Mouse (Mus musculus): ENCODE measurements at regions not wholly inside any gene's neighbourhood (a gene's known extent, or its start where the extent isn't known, plus 50 kb on each side); places are given as distances from the start of the nearest gene placed in this dataset.

GRCm38 (mm10) chr19:25922052-25922451 is 249.8 kb downstream of the Dmrt2 start:
- Histone ChIP-seq H3K27ac (ENCODE audit: low read depth) (no peak overlapping the region), H3K4me2 (ENCODE audit: low read depth, low read length) (no peak overlapping the region), H3K4me3 (ENCODE audit: low read depth, low read length) (no peak overlapping the region), H3K9me3 (replicated peaks; ENCODE audit: control insufficient read depth, low read length) (no peaks in the 10 kb centered on the region), H3K36me3 (replicated peaks; ENCODE audit: control insufficient read depth, insufficient read depth, low read length) (no peaks in the 10 kb centered on the region), H3K9ac (replicated peaks; ENCODE audit: low read depth, low read length) (no peak overlapping the region), H3K4me1 (ENCODE audit: control insufficient read depth, insufficient read depth) (no peaks in the 10 kb centered on the region), H3K27me3 (ENCODE audit: control insufficient read depth, insufficient read depth, low read length) (no peaks in the 10 kb centered on the region)
- TF ChIP-seq EP300 (IDR thresholded peaks at IDR 0.05; ENCODE audit: low read depth) (no peak), CTCF (IDR thresholded peaks at IDR 0.05; ENCODE audit: low read depth) (no peak)
- no peak for ATAC-seq (ENCODE audit: insufficient read depth, low read depth)
- no peak for DNase-seq (ENCODE audit: low spot score)

GRCm38 (mm10) chr19:25922806-25923205 is 250.6 kb downstream of the Dmrt2 start:
- Histone ChIP-seq H3K9ac (replicated peaks; ENCODE audit: low read depth, low read length) (no peak overlapping the region), H3K9me3 (replicated peaks; ENCODE audit: control insufficient read depth, low read length) (no peaks in the 10 kb centered on the region), H3K4me2 (ENCODE audit: low read depth, low read length) (no peak overlapping the region), H3K4me1 (ENCODE audit: control insufficient read depth, insufficient read depth) (no peaks in the 10 kb centered on the region), H3K4me3 (ENCODE audit: low read depth, low read length) (no peak overlapping the region), H3K27me3 (ENCODE audit: control insufficient read depth, insufficient read depth, low read length) (no peaks in the 10 kb centered on the region), H3K27ac (ENCODE audit: low read depth) (no peak overlapping the region), H3K36me3 (replicated peaks; ENCODE audit: control insufficient read depth, insufficient read depth, low read length) (no peaks in the 10 kb centered on the region)
- ATAC-seq (ENCODE audit: insufficient read depth, low read depth), result no peak
- no peak for DNase-seq (ENCODE audit: low spot score)
- no peak for TF ChIP-seq CTCF (IDR thresholded peaks at IDR 0.05; ENCODE audit: low read depth)
- TF ChIP-seq EP300 (IDR thresholded peaks at IDR 0.05; ENCODE audit: low read depth), result no peak
- 89% methylated on average over 1 of the region's 1 CpGs for WGBS

- H3K27ac ChIP-seq (ENCODE audit: low read depth), result no peak overlapping the region
- no peak for ATAC-seq (ENCODE audit: insufficient read depth, low read depth)
- 76% methylated on average over 10 of the region's 10 CpGs for WGBS
- no peaks in the 10 kb centered on the region for H3K27me3 ChIP-seq (ENCODE audit: control insufficient read depth, insufficient read depth, low read length)
- TF ChIP-seq CTCF (IDR thresholded peaks at IDR 0.05; ENCODE audit: low read depth) (no peak), EP300 (IDR thresholded peaks at IDR 0.05; ENCODE audit: low read depth) (no peak)
- no peaks in the 10 kb centered on the region for H3K4me1 ChIP-seq (ENCODE audit: control insufficient read depth, insufficient read depth)
- H3K4me3 ChIP-seq (ENCODE audit: low read depth, low read length), result no peak overlapping the region
- no peak overlapping the region for H3K9ac ChIP-seq (replicated peaks; ENCODE audit: low read depth, low read length)
- no peak overlapping the region for H3K4me2 ChIP-seq (ENCODE audit: low read depth, low read length)
- H3K36me3 ChIP-seq (replicated peaks; ENCODE audit: control insufficient read depth, insufficient read depth, low read length), result no peaks in the 10 kb centered on the region
- H3K9me3 ChIP-seq (replicated peaks; ENCODE audit: control insufficient read depth, low read length), result no peaks in the 10 kb centered on the region
- no peak for DNase-seq (ENCODE audit: low spot score)
These were observed 251.6 kb downstream of the Dmrt2 start for GRCm38 (mm10) chr19:25923727-25924384.

GRCm38 (mm10) chr19:25924385-25924769 is 252.2 kb downstream of the Dmrt2 start:
- no peak overlapping the region for H3K4me3 ChIP-seq (ENCODE audit: low read depth, low read length)
- WGBS, result 65% methylated on average over 5 of the region's 5 CpGs
- ATAC-seq (ENCODE audit: insufficient read depth, low read depth), result no peak
- no peak overlapping the region for H3K4me2 ChIP-seq (ENCODE audit: low read depth, low read length)
- H3K27ac ChIP-seq (ENCODE audit: low read depth), result no peak overlapping the region
- TF ChIP-seq EP300 (IDR thresholded peaks at IDR 0.05; ENCODE audit: low read depth), result no peak
- TF ChIP-seq CTCF (IDR thresholded peaks at IDR 0.05; ENCODE audit: low read depth), result no peak
- no peak for DNase-seq (ENCODE audit: low spot score)
- H3K4me1 ChIP-seq (ENCODE audit: control insufficient read depth, insufficient read depth), result no peaks in the 10 kb centered on the region
- no peaks in the 10 kb centered on the region for H3K9me3 ChIP-seq (replicated peaks; ENCODE audit: control insufficient read depth, low read length)
- H3K36me3 ChIP-seq (replicated peaks; ENCODE audit: control insufficient read depth, insufficient read depth, low read length), result no peaks in the 10 kb centered on the region
- H3K27me3 ChIP-seq (ENCODE audit: control insufficient read depth, insufficient read depth, low read length), result no peaks in the 10 kb centered on the region
- H3K9ac ChIP-seq (replicated peaks; ENCODE audit: low read depth, low read length), result no peak overlapping the region

- no peak overlapping the region for H3K4me2 ChIP-seq (ENCODE audit: low read depth, low read length)
- TF ChIP-seq CTCF (IDR thresholded peaks at IDR 0.05; ENCODE audit: low read depth) (no peak), EP300 (IDR thresholded peaks at IDR 0.05; ENCODE audit: low read depth) (no peak)
- no peaks in the 10 kb centered on the region for H3K4me1 ChIP-seq (ENCODE audit: control insufficient read depth, insufficient read depth)
- ATAC-seq (ENCODE audit: insufficient read depth, low read depth), result no peak
- no peak overlapping the region for H3K9ac ChIP-seq (replicated peaks; ENCODE audit: low read depth, low read length)
- no peaks in the 10 kb centered on the region for H3K9me3 ChIP-seq (replicated peaks; ENCODE audit: control insufficient read depth, low read length)
- DNase-seq (ENCODE audit: low spot score), result no peak
- H3K27ac ChIP-seq (ENCODE audit: low read depth), result no peak overlapping the region
- no peaks in the 10 kb centered on the region for H3K27me3 ChIP-seq (ENCODE audit: control insufficient read depth, insufficient read depth, low read length)
- no peaks in the 10 kb centered on the region for H3K36me3 ChIP-seq (replicated peaks; ENCODE audit: control insufficient read depth, insufficient read depth, low read length)
- no peak overlapping the region for H3K4me3 ChIP-seq (ENCODE audit: low read depth, low read length)
- 61% methylated on average over 9 of the region's 9 CpGs for WGBS
These were observed 255.0 kb downstream of the Dmrt2 start for GRCm38 (mm10) chr19:25927220-25927619.

- H3K36me3 ChIP-seq (replicated peaks; ENCODE audit: control insufficient read depth, insufficient read depth, low read length), result no peaks in the 10 kb centered on the region
- H3K27ac ChIP-seq (ENCODE audit: low read depth), result no peak overlapping the region
- H3K4me1 ChIP-seq (ENCODE audit: control insufficient read depth, insufficient read depth), result no peaks in the 10 kb centered on the region
- ATAC-seq (ENCODE audit: insufficient read depth, low read depth) (no peak), DNase-seq (ENCODE audit: low spot score) (no peak)
- WGBS, result 49% methylated on average over 9 of the region's 9 CpGs
- H3K4me2 ChIP-seq (ENCODE audit: low read depth, low read length), result no peak overlapping the region
- no peak overlapping the region for H3K9ac ChIP-seq (replicated peaks; ENCODE audit: low read depth, low read length)
- H3K4me3 ChIP-seq (ENCODE audit: low read depth, low read length), result no peak overlapping the region
- H3K9me3 ChIP-seq (replicated peaks; ENCODE audit: control insufficient read depth, low read length), result no peaks in the 10 kb centered on the region
- no peak for TF ChIP-seq CTCF (IDR thresholded peaks at IDR 0.05; ENCODE audit: low read depth)
- TF ChIP-seq EP300 (IDR thresholded peaks at IDR 0.05; ENCODE audit: low read depth), result no peak
- H3K27me3 ChIP-seq (ENCODE audit: control insufficient read depth, insufficient read depth, low read length), result no peaks in the 10 kb centered on the region
These were observed 265.1 kb downstream of the Dmrt2 start for GRCm38 (mm10) chr19:25937343-25937742.

Measured in heart, postnatal 0 days (tissue).